12 mouse cellular contexts compared by ENCODE assay signal in the genomic region with DNA sequence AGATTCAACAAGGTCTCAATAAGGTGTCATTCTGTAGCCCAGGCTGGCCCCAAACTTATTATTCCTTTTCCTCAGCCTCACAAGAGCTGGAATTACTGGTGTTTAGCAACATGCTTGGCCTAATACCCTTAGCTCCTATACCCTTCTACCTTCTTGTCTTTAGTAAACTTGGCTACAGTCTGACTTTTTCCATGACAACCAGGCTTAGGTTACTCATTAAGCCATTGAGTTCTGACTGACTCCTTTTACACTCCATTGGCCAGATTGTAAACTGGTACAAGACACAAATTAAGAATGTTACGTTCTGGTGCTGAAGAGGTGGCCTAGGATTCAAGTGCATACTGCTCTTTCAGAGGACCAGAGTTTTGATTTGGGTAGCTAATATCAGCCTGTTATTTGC.
"Had no signal": no experiment of that assay in that cellular context is flagged by ENCODE, and none has a peak within 500 bp of the region (broad histone marks: within the 10 kb centered on the region; RNA-seq: fewer than 3 reads in every experiment).

No protein-coding gene starts in this region.

- H3K4me2 ChIP-seq: limb, embryonic 12.5 days; midbrain, embryonic 13.5 days had no signal

- H3K4me3 ChIP-seq: limb, embryonic 12.5 days; midbrain, embryonic 13.5 days had no signal

- DNase-seq: layer of hippocampus, adult 9-11 months; layer of hippocampus, postnatal 36 days; lung, adult 2 months; lung, postnatal 36 days; right cerebral cortex, adult 18-20 months; right cerebral cortex, postnatal 25 days; thymus, postnatal 36 days had no signal

- H3K36me3 ChIP-seq: limb, embryonic 12.5 days; midbrain, embryonic 13.5 days had no signal

- H3K27ac ChIP-seq: hindbrain, postnatal 0 days; limb, embryonic 12.5 days; liver, embryonic 14.5 days; midbrain, embryonic 13.5 days had no signal

- ATAC-seq: hindbrain, postnatal 0 days; lung, postnatal 0 days; midbrain, embryonic 13.5 days had no signal

- H3K9me3 ChIP-seq: limb, embryonic 12.5 days; midbrain, embryonic 13.5 days had no signal

- H3K4me1 ChIP-seq: limb, embryonic 12.5 days had no signal

- H3K9ac ChIP-seq: limb, embryonic 12.5 days; liver, embryonic 14.5 days; midbrain, embryonic 13.5 days had no signal
